Mouse (Mus musculus): ENCODE measurements around the gene Mttp.

- TF ChIP-seq CTCF (IDR thresholded peaks at IDR 0.05; ENCODE audit: borderline replicate concordance, insufficient read depth, low read depth, low read length), result no peak
- TF ChIP-seq POLR2A (IDR thresholded peaks at IDR 0.05; ENCODE audit: borderline replicate concordance, insufficient read depth, low read length), result no peak
Measured at GRCm38 (mm10) chr3:138148811-138149210, 4.0 kb upstream of the Mttp start.
